Mouse (Mus musculus): ENCODE measurements around the gene Ceacam2.
"Not testable (repeated sequence)": the region's sequence is repeated elsewhere in the genome, so short reads cannot be mapped to it uniquely, and the experiment has no call there.

Ceacam2 gene

GRCm38 (mm10) chr7:25539376-25539907 lies at the start of gene Ceacam2:
Ceacam2 (minus strand) TSS chr7:25539857.
- DNase-seq (ENCODE audit: low spot score in 2 of 2) = not testable (repeated sequence)

DNA sequence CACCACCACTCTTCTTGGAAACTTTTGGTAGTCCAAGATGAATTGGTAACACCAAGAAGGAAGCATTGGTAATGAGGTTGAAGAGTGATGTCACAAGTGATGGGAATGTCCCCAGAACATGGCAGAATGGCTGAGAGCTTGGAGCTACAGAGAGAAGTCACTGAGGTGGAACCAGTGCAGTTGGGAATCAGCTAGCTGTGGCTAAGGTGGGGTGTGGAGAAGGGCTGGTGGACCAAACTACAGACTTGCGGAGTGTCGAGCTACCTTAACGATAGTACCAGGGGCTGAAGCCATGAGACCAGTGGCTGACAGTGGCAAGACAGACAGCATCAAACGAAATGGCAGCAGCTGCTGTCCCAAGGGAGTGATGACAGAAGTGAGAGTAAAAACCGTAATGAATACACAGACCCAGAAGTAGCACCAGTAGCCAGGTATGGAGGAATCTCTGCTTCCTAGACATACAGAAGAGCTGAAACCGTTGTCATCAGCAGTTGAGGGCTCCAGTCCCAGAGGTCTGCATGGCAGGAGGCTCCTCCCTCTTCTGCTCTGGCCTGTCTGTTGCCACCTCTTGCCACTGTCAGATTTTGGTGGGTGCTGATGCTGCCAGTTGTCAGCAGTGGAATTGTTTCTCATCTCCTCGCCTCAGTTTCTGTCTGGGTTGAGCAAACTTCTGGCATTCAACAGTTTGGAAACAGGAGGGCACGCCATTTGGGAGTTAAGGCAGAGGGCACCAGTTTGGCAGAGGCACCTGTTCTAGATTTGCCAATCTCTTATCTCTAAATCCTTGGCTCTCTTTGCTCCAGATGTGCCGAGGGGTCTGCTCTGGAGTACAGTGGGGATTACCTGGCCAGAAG lies 45.9 kb upstream of the Ceacam2 start:
- DNase-seq (ENCODE audit: low spot score in 2 of 2) = no peak

- DNase-seq (ENCODE audit: low spot score in 2 of 2) = no peak
Observed at GRCm38 (mm10) chr7:25584651-25585050, 45.0 kb upstream of the Ceacam2 start.

- DNase-seq (ENCODE audit: low spot score in 2 of 2) = no peak
Observed at GRCm38 (mm10) chr7:25582301-25582810, 42.7 kb upstream of the Ceacam2 start.

GRCm38 (mm10) chr7:25579441-25579840 lies 39.8 kb upstream of the Ceacam2 start:
- DNase-seq (ENCODE audit: low spot score in 2 of 2) = no peak

- not testable (repeated sequence) for DNase-seq (ENCODE audit: low spot score in 2 of 2)
Observed at GRCm38 (mm10) chr7:25576793-25577437, 37.3 kb upstream of the Ceacam2 start.

- not testable (repeated sequence) for DNase-seq (ENCODE audit: low spot score in 2 of 2)
Observed at GRCm38 (mm10) chr7:25576308-25576707, 36.7 kb upstream of the Ceacam2 start.

DNA sequence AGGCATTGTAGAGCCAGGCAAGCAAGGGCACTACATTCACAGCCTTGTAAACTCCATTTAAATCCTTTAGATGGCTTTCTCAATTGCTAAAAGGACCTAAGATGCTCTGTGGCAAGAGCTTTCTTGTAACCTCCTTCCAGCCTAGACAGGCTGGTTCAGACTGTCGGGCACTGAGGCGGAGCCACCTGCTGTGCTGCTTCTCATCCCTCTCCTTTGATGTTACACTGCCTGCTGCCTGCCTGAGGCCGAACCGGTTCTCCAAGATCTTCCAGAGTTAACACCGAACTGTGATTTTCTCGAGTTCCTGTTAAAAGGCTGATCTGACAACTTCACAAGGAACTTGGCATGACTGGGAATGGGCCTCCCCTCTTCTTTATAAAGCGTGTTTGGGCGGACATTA lies 36.2 kb upstream of the Ceacam2 start:
- DNase-seq (ENCODE audit: low spot score in 2 of 2) = no peak

DNA sequence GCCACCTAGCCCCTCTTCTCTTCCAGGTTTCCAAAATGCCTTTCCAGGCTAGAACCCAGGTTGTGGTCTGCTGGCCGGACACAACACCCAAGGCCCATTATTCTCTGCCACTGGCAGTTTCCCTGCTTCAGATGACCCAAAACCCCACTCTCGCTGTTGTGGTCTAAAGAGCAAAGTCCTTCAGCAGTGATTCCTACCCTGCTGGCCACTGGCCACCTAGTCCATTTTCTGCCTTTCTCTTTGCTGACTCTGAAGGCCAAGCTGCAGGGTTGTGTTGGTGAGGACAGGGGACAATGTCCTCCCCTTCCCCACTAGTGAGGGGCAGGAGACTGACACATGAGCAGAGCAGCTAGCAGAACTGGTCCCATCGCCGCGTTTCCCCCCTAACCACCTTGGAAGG lies 35.4 kb upstream of the Ceacam2 start:
- DNase-seq (ENCODE audit: low spot score in 2 of 2) = no peak

DNA sequence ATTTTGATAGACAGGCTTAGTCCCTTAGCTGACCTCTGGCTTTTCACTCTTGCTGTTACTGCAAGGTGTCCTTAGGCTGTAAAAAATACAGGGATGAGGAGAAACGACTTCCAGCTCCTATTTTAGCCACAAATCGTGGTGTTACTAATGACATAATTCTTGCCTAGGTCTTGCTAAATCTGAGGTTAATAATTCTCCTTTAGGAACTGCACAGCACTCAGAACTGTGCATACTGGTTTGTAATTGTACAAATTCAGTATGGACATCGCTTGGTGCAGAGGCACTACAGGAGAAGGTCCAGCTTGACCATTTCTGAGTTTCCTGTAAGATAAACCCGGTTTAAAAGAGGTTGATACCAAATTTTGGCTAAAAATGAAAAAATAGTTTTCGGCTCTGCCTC lies 34.1 kb upstream of the Ceacam2 start:
- DNase-seq (ENCODE audit: low spot score in 2 of 2) = not testable (repeated sequence)

GRCm38 (mm10) chr7:25568721-25569120 lies 29.1 kb upstream of the Ceacam2 start:
- DNase-seq (ENCODE audit: low spot score in 2 of 2) = no peak

GRCm38 (mm10) chr7:25541464-25541863 lies 1.8 kb upstream of the Ceacam2 start:
- DNase-seq (ENCODE audit: low spot score in 2 of 2) = not testable (repeated sequence)

DNA sequence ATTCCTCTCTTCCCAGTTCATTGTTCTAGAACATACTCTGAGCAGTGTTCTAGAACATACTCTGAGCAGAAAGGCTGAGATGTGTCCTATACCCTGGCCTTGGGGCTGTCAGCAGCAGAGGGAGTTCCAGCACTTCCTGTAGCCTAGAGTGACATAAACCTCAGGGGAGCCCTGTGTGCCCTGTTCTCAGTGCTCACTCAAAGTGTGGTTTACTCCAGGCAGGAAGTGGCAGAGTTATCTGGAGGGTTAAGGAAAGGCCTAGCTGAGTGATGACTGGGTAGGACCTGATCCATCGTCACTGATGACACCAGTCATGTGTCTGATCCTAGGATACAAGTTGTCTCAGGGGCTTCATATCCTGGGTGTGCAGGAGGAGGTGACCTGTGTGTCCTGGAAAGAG lies 297 bp upstream of the Ceacam2 start:
- peak in 1 of 2 experiments; percentile 28 for DNase-seq (ENCODE audit: low spot score in 2 of 2)

- DNase-seq (ENCODE audit: low spot score in 2 of 2) = peak; percentile 21 to 62
Observed at GRCm38 (mm10) chr7:25530837-25531236, 8.8 kb downstream of the Ceacam2 start.

DNA sequence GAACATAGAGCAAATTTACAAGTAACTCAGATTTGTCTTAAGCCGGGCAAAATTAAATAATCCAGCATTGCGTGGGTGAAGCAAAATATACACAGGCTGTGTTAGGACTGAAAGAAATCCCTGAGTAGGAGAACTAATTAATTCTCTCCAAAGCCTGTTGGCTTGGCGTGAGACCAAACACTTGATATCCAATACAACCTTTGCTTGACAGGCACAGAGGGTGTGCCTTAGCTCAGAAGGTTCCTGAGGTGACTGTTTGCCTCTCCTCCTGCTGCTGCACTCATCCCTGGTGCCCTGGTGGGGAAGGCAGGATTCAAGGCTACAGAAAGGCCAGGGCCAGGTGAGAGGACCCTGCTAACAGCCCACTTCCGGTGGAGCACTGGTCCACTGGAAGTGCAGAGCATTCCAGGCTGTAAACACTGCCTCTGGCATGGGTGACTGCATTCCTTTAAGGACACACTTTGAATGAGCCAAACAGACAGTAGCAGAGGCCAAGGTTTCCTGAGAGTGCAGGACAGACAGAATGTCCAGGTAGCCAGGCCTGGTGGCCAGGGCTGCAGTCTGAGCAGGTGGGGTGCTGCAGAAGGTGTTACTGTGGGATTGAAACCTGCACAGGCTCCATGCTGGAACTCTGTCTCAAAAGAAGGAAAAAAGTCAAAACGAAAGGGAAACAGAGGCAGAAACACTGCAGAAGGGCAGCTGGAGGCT lies 23.4 kb downstream of the Ceacam2 start:
- DNase-seq (ENCODE audit: low spot score in 2 of 2) = not testable (repeated sequence)

DNA sequence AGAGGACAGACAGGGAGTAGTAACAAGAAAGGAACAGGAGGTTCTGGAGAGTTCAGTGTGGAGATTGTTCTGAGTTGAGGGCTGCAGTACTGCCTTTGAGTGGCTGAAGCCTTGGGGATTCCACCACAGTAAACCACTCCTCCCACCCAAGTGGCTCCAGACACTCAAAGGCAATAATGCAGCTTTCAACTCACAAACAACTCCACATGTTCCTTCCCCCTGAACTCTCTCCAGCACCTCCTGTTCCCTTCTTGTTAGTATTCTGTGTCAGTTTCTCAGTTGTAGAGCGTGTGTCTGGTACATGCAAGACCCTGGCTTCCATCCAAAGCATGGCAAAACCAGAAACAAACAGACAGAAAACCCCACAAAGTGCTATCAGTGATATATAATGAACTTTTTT lies 24.0 kb downstream of the Ceacam2 start:
- not testable (repeated sequence) for DNase-seq (ENCODE audit: low spot score in 2 of 2)

DNA sequence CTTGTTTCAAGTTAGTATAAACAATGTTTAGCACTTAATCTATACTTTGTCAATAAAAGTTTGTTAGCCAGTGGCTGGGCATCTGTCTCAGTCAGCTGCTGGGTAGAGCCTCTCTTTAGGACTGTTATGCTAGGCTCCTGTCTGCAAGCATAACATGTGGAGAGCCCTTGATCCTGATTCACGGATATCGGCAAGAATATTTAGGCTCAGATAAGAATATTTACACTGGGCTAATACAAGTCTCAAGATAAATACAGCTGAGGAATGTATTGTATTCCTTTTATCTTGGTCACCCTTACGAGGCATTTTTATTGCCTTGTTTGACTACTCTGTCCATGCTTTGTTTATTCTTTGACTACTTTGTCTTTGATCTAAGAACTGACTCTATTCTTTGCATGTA lies 29.7 kb downstream of the Ceacam2 start:
- DNase-seq (ENCODE audit: low spot score in 2 of 2) = no peak

DNA sequence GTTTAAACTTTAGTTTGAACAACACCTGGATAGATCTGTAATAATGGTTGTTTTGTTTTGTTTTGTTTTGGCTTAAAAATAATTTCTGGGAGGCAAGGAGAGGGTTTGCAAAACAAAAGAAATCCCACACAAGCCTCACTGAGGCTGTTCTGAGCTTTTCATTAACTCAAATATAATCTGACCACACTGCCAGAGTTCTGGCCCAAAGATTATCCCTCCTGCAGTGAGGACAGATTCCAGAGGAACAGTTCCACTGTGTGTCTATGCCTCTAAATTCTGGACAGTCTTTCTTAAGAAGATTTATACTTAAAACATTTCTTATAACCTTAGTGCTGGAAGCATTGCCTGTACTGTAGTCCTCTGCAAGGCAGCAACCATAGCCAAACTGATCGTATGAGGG lies 45.0 kb downstream of the Ceacam2 start:
- DNase-seq (ENCODE audit: low spot score in 2 of 2) = no peak

DNA sequence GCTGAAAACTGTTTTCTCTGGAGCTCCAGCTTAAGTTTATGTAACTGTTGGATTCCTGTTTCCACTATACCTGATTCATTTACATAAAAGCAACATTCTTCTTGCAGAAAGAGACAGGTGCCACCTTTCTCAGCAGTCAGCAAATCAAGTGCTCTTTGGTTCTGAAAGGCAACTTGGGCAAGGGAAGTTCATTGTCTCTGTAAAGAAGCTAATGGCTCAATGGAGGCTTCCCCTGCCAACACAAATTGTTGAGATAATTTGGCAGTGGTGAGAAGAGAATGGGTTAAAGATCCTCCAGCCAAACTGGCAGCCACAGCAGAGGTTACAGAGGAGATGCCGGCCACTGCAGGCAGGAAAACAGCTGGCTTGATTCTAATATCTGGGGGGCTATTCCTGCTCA lies 49.0 kb downstream of the Ceacam2 start:
- DNase-seq (ENCODE audit: low spot score in 2 of 2) = not testable (repeated sequence)

DNA sequence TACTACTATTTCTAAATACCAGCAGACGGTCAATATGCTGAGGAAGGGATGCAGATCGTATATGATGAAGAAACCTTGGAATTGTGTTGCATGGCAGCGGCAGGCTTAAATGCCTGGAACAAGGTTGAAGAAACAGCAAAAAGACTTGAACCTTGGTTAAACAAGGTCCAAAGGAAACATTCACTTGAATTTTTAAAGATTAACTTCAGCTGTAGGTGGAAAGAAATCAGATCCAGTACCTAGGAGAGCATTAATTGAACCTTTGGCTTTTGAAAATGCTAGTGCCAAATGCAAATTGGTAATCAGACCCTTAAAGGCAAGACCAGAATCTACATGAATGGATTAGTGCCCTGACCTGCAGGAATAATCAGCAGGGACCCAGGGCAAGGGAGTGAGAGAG lies 50.3 kb downstream of the Ceacam2 start:
- DNase-seq (ENCODE audit: low spot score in 2 of 2) = not testable (repeated sequence)

DNA sequence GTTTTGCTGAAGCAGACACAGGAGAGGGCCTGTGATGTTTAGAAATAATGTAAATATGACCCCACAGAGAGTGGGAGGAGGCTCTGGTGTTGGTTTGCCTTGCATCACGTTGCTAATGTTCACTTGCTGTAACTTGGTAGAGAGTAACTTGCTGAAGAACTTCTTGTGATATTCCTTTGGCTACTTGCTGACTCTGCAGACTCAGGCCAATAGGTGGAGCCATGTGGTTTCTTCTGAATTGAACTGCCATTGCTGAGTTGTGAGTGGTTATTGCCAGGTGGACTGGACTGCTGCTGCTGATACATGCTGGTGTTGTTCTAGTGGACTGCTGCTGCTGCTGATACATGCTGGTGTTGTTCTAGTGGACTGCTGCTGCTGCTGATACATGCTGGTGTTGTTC lies 53.5 kb downstream of the Ceacam2 start:
- DNase-seq (ENCODE audit: low spot score in 2 of 2) = peak in 1 of 2 experiments; percentile 38

- DNase-seq (ENCODE audit: low spot score in 2 of 2) = no peak
Observed at GRCm38 (mm10) chr7:25485061-25485460, 54.6 kb downstream of the Ceacam2 start.
